Mouse (Mus musculus) activated CD4-positive, CD25-positive, alpha-beta regulatory T cell, adult 4 months (primary cell): Measurements from ENCODE around the gene Dapk1. TPM values are rescaled to one million over a fixed set of nuclear protein-coding genes. Genes with fewer than 3 reads are reported as not detected.
A peak's percentile ranks its signal among the peaks of the same experiment; 100 is the strongest.

ENCODE experiments used
- ATAC-seq: one replicate; pipeline ENCODE4 v1.8.0; 2017
- polyA plus RNA-seq, 2 experiments: library from polyadenylated mRNA; unstranded; fragments of 100-300 nt; shearing (Covaris generic); gene quantifications; one replicate each; pipeline ENCODE4 v1.2.1; 2017

Dapk1 gene
- polyA plus RNA-seq, 2 experiments from 2014 or later = 0.46 to 1.3 TPM

DNA sequence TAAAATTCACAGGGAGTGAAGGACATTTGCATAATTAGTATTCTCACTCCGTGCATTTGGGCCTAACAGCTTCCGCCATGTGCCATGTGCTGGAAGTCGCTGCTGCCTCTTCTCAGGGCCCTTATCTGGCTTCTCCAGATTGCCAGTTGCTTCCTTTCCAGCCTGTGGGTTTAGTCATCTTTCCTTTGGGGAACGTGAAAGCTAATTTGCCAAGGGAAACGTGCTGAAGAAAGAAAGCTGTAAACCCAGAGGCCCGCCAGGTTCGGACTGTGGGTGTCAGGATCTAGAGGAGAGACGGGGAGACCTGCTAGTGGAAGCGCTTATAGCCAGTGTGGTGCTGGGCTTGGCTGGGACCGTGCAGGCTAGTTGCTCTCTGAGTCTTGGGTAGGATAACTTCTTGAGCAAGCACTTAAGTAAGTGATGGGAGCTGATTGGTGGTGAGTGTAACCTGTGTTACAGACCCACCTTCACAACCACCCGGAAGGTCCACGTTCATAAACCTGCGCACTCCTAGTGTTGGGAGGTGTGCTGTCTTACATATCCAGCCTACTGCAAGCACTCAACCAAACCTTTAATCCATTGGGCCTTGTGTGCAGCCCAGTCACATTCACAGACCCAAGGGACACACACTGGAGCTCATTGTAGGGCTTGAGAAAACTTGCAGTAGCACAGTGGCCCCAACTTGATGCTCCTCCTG lies 141.8 kb downstream of the Dapk1 start:
- no peak for ATAC-seq

DNA sequence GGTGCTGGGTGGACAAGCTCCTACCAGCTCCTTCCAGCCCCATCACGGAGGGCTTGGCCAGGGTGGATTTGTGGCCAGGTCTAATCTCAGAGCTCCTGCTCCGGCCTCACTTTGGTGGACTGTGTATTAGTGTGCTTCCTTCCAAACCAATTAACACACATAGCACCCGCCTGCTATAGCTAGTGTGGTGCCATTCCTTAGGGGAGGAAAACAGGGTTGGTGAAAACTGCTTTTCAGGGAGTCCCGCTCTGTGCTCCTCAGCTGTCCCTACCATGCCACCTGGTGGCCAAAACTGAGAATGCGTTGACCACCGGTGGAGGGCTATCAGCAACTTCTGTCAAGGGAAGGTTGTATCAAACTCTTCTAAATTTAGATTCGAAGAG lies 142.3 kb downstream of the Dapk1 start:
- peak; percentile 62 for ATAC-seq

DNA sequence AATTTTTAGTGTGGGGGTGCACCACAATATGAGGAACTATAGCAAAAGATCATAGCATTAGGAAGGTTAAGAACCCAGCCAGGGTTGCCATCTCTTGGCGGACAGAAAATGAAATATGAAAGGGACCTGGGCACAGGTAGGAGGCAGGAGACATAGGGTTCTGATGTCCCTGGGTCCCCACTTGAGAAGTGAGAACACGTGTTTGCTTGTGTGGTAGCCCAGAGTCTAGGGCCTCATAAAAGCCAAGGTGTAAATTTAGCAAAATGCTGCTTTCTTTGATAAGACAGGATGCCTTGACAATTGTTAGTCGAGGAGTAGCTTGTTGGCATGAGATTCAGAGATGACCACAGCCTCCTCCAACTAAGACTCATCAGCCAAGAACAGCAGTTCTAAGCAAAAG lies 143.0 kb downstream of the Dapk1 start:
- ATAC-seq = no peak

DNA sequence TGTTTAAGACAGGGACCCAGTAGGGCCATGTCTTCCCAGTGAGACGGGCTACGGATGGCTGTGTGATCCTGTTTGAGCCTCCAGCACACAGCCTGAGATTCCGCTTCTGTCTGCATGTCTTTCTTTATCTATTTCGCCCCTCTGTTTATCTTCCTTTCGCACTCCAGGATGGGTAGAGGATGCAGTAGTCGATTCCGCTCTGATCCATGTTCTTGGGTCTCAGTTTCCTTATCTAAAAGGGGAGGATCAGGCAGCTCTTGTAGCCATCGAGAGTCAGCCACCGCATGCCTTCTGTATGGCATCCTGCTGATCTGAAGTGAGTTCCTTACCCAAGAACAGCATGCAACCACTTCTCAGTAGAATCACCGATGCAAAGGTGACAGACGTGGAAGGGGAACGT lies 143.6 kb downstream of the Dapk1 start:
- no peak for ATAC-seq

DNA sequence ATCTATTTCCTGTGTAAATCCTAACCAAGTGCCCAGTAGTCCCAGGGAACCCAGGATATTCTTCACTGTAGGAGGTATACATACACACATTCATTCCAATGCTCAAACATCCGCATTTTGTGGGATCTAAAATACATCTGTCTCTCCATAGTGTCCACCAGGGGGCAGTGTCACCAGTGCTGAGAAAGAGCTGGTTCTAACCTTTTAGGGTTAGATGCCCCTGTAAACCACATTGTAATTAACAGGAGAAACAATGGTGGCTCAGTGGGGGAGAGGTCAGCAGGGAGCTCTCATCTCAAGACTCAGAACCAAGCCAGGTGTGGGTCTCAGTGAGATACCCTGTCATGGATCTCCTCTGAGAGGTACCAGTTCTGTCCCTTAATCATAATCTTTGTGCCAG lies 144.5 kb downstream of the Dapk1 start:
- ATAC-seq = no peak

DNA sequence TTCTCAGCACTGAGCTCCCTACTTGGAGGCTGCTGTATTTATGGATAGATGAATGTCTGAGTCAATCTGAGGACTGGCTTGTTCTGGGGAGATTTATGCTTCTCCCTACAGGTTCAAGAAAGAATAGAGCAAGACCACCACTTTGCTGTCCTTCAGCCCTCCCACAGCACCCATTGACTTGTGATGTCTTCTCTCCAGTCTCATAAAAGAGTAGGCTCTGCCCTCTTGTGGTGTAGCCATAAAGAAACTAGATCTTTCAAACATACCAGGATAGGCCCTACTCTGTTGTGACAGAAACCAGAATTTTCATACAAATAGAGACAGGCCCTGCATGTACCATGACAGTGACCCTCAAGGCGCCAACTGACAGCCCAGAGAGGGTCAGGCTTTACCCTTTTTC lies 145.5 kb downstream of the Dapk1 start:
- no peak for ATAC-seq

DNA sequence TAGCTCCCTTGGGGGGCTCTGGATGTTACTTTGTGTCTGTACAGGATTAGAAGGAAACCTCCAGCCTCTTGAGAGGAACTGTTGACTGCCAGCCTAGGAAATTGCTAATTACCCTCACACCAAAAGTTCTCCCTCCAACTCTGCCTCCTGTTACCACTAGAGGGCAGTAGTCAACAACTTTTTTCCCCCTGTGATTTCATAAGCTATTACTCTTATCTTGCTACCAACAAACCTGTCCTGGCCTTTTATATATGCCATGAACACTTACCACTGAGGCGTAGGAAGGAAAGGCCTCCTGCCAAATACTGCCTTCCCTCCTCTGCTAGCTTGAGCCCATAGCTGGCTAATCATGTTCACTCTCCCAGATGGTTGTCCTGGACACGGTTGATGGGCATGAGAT lies 146.8 kb downstream of the Dapk1 start:
- peak; percentile 33 for ATAC-seq

DNA sequence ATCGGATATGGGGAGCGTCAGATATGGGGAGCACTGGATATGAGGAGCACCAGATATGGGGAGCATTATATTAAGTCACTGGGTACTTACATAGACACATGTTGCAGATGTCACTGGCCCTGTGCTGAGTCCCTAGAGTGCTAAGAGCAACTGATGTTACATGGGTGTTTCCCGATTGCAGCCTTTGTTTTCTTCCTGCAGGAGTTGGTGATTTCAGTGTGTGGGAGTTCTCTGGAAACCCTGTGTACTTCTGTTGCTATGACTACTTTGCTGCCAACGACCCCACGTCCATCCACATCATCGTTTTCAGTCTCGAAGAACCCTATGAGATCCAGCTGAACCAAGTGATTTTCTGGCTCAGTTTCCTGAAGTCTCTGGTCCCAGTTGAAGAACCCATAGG lies 149.2 kb downstream of the Dapk1 start:
- no peak for ATAC-seq

DNA sequence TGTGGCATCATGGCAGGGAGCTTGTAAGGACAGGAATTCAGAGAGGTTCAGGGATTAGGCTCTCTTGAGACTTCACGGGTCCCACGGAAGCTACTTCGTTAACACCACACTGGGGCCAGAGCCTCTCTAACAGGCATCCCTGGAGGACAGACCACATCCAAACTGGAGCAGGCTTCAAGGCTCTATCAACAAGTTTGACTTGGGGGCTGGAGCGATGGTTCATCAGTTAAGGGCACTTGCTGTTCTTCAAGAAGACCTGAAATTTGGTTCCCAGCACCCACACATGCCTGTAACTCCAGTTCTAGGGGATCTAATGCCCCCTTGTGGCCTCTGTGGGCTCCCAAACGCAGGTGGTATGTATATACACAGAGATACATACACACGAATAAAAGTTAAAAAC lies 151.5 kb downstream of the Dapk1 start:
- ATAC-seq = no peak

DNA sequence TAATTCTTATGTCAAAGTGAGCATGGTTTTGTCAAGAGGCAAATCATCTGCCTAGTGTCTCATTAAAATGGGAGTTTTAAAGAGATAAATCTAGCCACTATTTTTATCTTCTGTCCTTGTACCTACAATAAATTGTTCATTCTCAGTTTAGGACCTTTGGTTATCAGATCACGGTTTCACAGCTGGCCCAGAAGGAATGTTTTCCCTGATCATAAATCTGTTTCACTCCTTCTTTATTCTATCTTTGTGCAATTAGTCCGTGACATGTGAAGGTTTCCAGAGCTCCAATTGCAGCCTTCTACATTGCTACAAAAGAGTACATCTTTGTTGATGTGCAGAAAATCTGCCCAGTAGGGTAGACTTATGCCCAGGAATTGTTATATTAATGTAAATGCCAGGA lies 153.5 kb downstream of the Dapk1 start:
- no peak for ATAC-seq

DNA sequence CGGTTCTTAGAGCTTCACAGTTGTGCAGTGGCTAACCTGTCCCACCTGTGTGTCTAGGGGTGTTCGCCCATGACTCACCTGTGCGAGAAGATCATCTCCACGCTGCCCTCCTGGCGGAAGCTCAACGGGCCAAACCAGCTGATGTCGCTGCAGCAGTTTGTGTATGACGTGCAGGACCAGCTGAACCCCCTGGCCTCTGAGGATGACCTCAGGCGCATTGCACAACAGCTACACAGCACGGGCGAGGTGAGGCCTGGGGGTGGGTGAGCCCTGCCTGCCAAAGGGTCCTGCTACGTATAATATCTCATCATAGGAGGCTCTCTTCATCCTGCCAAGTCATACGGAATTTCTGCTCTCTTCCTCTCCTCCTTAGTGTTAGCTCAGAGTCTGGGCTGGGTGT lies 155.5 kb downstream of the Dapk1 start:
- ATAC-seq = no peak

DNA sequence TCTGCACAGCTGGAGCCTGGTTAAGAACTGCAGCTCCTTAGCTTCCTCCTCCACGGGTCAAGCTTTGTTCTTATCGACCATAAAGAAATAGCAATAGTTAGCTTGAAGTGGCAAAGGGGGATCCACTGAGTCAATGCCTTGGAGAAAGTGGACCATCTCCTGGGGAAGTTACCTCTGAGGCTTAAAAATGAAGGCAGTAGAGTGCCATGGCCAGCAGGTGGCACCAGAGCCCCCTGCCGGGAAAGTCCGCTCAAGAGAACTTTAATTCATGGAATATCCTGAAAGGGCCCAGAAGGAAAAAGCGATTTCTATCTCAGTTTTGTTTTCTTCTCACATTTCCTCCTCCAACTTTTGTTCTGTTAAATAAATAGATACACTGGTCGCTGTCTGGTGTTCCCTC lies 157.4 kb downstream of the Dapk1 start:
- peak; percentile 40 for ATAC-seq

DNA sequence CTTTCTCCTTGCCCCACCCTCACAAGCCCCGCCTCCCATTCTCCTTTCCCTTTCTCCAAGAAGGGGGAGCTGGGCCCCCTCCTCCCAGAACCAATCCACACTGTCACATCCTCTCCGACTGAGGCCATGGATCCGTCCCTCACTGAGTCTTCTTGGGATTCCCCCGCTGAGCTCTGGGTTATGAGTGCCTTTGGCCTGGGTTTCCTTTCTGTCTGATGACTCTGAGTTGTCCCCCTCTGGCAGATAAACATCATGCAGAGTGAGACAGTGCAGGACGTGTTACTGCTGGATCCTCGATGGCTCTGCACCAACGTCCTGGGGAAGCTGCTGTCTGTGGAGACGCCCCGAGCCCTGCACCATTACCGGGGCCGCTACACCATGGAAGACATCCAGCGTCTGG lies 158.6 kb downstream of the Dapk1 start:
- no peak for ATAC-seq

DNA sequence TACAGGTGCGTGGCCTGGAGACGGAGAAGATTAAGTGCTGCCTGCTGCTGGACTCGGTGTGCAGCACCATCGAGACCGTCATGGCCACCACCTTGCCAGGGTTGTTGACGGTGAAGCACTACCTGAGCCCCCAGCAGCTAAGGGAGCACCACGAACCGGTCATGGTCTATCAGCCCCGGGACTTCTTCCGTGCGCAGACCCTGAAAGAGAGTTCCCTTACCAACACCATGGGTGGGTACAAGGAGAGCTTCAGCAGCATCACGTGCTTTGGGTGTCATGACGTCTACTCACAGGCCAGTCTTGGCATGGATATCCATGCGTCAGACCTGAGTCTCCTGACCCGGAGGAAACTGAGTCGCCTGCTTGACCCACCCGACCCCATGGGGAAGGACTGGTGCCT lies 159.4 kb downstream of the Dapk1 start:
- no peak for ATAC-seq

DNA sequence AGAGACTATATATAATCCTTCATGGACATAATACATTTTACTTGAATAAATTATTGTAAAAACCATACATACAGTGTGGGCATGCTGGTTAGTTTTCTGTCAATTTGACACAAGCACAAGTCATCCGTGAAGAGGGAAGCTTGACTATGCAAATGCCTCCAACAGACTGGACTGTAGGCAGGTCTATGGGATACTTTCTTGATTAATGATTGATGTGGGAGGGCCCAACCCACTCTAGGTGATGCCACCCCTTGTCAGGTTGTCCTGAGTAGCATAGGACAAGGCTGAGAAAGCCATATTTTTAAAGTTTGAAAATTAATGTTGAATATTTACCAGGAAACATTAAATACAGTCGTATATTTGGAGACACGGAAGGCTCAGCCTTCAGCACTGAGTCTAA lies 178.8 kb downstream of the Dapk1 start:
- ATAC-seq = no peak

DNA sequence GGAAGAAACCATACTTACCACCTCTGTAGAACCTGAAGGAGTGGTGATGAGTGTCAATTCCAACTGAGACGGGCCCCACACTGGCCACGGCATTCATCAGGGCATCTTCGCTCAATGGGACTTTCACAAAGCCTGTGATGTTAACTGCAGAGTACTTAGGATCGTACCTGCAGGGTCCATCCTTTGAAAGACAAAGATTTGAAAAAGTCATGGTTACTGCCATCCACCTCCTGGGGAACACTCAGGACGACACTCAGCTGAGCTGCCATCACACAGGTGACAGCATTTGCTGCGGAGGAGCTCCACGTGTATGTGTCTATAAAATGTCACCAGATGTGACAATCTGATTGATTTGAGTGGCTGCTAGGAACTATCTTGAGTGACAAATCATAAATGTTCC lies 181.6 kb downstream of the Dapk1 start:
- no peak for ATAC-seq

DNA sequence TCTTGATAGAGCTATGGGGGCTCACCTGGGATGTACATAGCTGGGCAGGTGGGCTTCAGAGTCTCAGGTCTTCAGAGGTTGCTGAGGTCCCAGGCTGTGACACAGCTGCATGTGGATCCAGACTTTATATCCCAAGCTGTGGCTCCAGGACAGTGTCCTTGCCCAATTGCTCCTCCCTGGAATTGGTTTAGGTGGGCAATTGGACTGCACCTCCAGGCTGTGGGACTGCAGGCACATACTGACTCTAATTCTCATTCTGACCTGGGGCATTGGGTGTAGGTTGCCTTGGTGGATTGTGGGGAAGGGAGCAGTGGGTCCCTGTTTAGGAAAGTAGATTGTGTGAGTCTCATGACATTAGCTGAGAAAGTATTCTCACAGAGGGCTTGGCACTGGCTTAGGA lies 184.5 kb downstream of the Dapk1 start, which contains the start of gene BC051665:
Gene BC051665 (minus strand): TSS at position 101 of the 400 bp plus-strand sequence.
- ATAC-seq = no peak

DNA sequence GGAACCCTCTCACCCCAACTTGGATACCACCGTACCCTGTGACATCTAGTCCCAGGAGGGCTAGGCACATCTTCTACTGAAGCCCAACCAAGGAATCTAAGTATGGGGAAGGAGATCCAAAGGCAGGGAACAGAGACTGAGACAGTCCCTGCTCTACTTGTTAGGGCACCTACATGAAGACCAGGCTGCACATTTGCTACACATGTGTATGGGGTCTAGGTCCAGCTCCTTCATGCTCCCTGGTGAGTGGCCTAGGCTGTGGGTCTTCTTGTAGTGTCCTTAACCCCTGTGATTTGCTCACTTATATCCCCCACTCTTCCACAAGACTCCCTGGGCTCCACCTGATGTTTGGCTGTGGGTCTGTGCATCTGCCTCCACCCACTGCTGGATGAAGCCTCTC lies 187.7 kb downstream of the Dapk1 start:
- no peak for ATAC-seq

DNA sequence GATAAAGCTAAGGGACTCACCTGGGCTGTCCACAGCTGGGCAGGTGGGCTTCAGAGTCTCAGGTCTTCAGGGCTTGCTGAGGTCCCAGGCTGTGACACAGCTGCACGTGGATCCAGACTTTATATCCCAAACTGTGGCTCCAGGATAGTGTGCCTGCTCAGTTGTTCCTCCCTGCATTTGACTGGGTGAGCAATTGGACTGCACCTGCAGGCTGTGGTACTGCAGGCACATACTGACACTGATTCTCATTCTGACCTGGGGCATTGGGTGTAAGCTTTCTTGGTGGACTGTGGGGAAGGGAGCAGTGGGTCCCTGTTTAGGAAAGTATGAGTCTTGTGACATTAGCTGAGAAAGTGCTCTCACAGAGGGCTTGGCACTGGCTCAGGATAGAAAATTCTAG lies 201.0 kb downstream of the Dapk1 start, which contains the start of gene Ctsll3:
Gene Ctsll3 (minus strand): TSS at position 101 of the 400 bp plus-strand sequence.
- no peak for ATAC-seq

DNA sequence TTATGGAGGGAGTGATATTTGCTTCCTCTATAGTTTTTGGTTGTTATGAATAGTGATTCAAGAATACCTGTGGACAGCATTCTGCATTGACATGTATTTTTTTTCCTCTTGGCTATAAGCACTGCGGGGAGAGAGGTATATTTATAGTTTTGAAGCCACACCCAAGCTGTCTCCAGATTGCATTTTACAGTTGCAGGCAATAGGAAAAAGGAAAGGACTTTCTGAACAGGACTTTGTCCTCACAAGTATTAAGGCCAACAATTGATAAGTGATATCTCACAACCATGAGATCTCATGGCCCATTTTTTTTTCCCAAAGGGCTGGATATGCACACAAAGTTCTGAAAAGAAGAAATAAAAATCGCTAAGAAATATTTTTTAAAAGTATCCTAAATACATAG lies 207.9 kb downstream of the Dapk1 start:
- ATAC-seq = no peak

DNA sequence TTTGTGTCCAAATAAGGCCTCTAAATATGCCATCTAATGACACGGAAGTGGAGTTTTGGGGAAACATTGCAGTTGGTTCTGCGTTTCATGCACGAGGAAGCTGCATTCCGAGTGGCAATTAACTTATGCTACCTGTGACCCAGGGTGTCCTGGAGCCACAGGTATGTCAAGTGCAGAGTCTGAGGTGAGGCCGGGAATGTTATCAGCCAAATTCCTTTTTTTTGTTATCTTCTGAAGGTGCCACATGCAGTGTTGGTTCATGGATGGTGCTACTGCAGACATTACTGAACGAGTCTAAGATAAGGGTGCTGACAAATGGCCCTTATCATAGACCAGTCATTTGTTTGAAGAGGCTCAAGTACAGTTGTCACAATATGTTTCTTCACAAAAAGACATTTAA lies 211.0 kb downstream of the Dapk1 start:
- ATAC-seq = no peak
